Mouse (Mus musculus): Measurements from ENCODE around the gene Sfmbt1.

GRCm38 (mm10) chr14:30716051-30716952 is 1.7 kb downstream of the Sfmbt1 start:
- TF ChIP-seq POLR2A (IDR thresholded peaks at IDR 0.05; ENCODE audit: extremely low read depth, insufficient read depth, low read length) (no peak), CTCF (IDR thresholded peaks at IDR 0.05; ENCODE audit: low read depth, low read length) (no peak)
